Mouse (Mus musculus) kidney, postnatal 4 days (tissue): ENCODE measurements at regions not wholly inside any gene's neighbourhood (a gene's known extent, or its start where the extent isn't known, plus 50 kb on each side); places are given as distances from the start of the nearest gene placed in this dataset.

Experiments used
- DNase-seq, 2 experiments: peaks; one replicate each; pipeline ENCODE4 v3.0.0; 2021; ENCODE audit warnings: mixed read lengths in 2 of 2

DNA sequence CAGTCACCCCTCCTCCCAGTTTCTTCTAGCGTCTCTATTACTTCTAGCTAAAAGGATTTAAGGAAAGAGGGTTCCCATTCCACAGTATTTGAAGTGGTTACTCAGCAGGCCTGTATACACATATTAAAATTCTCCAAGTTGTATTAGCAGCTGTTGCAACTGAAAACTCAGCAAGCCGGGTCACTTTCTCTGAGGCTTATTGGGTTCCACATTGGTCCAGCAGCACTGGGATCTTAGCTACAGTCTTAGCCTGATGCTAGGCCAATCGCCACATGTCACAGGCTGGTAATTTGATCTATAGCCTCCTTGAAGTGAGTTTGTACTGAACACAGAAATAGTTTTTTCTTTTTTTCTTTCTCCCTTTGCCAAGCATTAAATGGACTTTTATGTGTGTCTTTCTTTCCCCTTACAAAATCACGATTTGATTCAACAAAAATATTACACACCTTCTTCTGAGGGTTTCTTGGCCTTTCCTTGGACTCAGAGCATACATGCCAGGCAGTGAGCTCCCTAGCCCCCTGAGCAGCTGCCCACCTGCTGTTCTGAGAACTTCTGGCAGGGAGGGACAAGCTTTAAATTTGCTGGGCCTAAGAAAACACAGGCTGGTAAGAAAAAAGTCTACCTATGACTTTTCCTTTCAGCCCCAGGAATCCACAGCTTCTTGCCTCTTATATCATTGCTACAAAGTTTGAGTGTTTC is 297.3 kb downstream of the Kcnrg start:
- DNase-seq, result no peak

DNA sequence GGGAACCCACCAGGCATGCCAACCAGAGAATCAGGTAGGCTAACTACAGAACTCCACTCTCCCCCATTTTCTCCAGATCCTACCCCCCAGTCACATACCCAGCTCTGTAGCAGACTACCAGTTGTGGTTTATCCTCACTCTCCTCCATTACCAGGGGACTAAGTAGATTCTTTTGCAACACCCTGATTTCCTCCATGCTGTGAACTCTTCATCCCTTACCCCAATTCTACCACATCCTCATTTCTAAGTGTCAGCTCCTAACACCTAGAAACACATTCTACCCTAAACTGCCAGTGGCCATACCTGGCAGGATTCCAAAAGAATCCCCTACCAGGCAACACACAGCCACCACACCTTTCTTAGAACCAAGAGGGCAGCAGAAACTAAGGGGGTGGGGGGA is 310.9 kb downstream of the Kcnrg start:
- no peak for DNase-seq

DNA sequence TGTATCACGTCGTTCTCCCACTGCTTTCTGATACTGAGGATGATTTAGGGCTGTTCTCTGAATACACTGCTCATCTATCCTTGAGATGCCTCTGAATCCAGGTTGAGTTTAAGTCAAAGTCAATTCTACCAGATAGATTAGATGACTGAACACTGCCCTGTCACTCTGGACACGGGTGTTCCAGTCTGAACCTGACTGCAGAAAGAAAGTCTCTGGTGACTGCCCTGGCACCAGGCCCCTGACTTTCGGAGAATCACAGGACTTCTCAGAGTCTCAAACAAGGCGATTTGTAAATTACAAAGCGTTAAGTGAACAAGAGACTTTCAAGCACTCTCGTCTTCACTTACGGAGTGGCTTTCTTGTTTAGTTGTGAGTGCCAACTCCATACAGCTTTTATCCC is 324.6 kb downstream of the Kcnrg start:
- no peak for DNase-seq

- no peak for DNase-seq
Observed at GRCm38 (mm10) chr14:61941682-61942081, 334.4 kb downstream of the Kcnrg start.

DNA sequence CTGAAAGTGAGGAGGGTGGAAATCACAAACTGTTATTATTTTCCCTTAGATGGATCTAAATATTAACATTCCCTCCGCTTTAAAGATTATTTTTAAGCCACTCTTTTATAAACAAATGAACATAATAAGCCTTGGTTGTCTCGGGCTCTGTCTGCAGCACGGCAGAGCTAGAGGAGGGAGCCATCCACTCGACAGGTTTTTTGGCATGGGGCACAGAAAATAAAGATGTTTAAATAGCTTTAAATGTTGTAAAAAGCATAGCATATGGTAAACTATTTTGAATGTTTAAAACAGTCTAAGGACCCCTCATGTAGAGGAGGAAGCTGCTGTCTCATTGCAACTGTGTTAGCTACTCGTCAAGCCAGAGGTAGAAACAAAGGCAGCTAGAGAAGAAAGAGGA is 338.4 kb downstream of the Kcnrg start:
- DNase-seq, result no peak

GRCm38 (mm10) chr14:61949446-61949845 is 342.2 kb downstream of the Kcnrg start:
- no peak for DNase-seq

GRCm38 (mm10) chr14:61950004-61950403 is 342.4 kb upstream of the Rnaseh2b start:
- DNase-seq, result no peak

GRCm38 (mm10) chr14:61953029-61953428 is 339.4 kb upstream of the Rnaseh2b start:
- no peak for DNase-seq

GRCm38 (mm10) chr14:61955416-61955815 is 337.0 kb upstream of the Rnaseh2b start:
- no peak for DNase-seq

DNA sequence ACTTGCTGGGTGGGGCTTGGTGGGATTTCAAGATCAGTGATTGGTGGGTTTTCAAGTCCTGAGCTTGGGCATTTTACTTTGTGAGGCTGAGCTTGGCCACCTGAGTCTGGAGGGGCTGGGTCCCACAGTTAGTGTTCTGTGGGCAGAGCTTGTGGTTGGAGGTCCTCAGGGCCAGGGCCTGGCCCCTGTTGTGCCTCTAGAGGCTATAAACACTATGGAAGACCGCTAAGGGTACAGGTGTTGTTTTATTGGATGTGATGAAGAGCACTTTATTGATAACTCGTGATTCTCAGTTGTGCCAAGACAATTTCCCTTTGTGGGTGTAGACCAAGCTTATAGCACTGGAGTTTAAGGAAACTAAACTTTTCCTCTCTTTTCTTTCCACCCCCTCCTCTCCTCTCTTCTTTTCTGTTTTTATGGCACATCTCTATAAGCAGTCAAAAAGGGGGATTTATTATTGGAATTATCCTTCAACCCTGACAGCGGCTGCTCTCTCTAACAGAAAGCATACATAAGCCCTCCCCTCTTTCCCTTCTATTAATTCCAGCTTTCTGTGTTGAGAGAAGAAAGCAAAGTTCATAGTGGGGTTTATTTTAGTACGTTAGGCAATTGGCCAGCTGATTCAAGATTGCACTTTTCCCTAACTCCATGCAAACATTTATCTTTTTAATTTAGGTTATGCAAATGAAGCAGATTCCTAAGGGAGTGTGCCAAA is 332.0 kb upstream of the Rnaseh2b start:
- DNase-seq, result no peak

DNA sequence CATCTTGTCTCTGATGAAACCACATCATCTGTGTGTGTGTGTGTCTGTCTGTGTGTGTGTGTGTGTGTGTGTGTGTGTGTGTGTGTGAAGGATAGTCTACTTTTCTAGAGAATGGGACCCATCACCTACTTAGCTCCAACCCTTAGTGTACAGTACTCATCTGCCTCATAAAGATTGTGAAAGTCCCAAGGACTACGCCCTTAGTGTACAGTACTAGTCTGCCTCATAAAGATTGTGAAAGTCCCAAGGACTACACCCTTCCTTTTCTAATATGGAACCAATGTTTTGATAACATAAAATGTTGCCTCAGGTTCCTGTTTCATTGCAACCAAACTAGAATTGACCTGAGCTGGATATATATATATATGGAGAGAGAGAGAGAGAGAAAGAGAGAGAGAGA is 323.9 kb upstream of the Rnaseh2b start:
- DNase-seq, result no peak

GRCm38 (mm10) chr14:61968957-61969535 is 323.3 kb upstream of the Rnaseh2b start:
- DNase-seq, result no peak

- peak; percentile 53 to 72 for DNase-seq
Observed at GRCm38 (mm10) chr14:61970591-61970990, 321.8 kb upstream of the Rnaseh2b start.

- peak; percentile 25 to 54 for DNase-seq
Observed at GRCm38 (mm10) chr14:61971100-61972088, 321.0 kb upstream of the Rnaseh2b start.

GRCm38 (mm10) chr14:61975301-61975732 is 317.1 kb upstream of the Rnaseh2b start:
- peak; percentile 32 to 48 for DNase-seq

- no peak for DNase-seq
Observed at GRCm38 (mm10) chr14:61980581-61980980, 311.8 kb upstream of the Rnaseh2b start.

DNA sequence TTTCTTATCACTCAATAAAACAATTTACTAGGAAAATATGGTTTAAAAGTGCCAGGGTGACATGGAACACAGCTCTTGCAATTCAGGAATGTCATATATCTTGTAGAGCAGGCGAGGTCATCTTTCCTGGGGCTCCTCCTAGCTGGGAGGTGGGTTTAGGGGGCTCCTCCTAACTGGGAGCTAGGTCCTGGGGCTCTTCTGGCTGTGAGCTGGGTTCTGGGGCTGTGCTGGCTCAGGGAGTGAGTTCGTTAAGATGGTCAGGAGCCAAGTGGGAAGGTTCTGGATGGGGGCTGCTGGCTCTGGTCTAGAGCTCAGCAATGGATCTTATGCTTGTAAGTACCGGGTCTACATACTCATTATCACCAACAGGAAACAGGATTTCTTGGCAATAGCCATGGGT is 306.8 kb upstream of the Rnaseh2b start:
- DNase-seq, result no peak

GRCm38 (mm10) chr14:61986203-61986602 is 306.2 kb upstream of the Rnaseh2b start:
- DNase-seq, result peak in 1 of 2 experiments; percentile 14

GRCm38 (mm10) chr14:61995253-61995652 is 297.1 kb upstream of the Rnaseh2b start:
- DNase-seq, result no peak

DNA sequence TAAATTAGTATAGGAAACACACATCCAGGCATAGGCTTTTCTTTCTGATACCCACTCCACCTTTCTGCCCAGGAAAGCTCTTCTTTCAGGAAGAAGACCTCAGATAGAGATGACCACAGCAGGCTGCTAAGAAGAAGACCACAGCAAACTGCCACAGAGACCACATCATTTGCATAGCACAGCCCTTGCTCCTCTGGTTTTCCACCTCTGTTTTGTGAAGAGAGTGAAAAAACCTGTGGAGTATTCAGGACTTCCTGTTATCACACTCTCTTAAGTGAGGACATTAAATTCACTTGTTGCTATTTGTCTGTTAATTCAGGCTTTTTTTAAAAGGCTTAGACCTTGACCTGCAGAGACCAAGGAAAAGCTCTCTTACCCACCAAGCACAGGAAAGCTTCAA is 294.7 kb upstream of the Rnaseh2b start:
- no peak for DNase-seq

GRCm38 (mm10) chr14:61998259-61998658 is 294.1 kb upstream of the Rnaseh2b start:
- no peak for DNase-seq

DNA sequence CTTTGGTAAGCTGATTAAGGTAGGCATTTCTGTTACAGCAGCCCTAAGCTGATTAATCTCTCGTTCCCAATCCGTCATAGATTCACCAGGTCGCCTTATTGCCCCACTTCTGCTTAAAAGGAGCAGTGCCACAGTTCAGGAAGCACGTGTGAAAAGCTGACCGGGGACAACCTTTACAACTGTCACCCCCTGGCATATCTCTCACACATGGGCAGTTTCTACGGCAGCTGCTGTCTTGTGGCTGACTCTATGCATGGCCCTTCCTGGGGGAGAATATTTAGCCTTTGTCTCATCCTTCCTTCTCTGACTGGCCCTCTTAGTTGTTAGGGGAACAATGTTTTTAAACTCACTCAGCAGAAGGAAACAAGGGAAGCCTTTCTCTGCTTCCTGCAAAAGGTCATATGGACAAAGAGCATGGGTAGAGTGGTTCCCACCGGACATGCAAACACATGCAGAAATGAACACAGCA is 290.9 kb upstream of the Rnaseh2b start:
- DNase-seq, result peak; percentile 15 to 35

- DNase-seq, result peak in 1 of 2 experiments; percentile 20
Observed at GRCm38 (mm10) chr14:62002131-62002530, 290.3 kb upstream of the Rnaseh2b start.
